Mouse (Mus musculus) kidney, postnatal 10 days (tissue): ENCODE measurements around the gene 6820408C15Rik.
A peak's percentile ranks its signal among the peaks of the same experiment; 100 is the strongest.
"Not testable (repeated sequence)": the region's sequence is repeated elsewhere in the genome, so short reads cannot be mapped to it uniquely, and the experiment has no call there.

Source experiments
- DNase-seq: peaks from one replicate; pipeline ENCODE4 v3.0.0; 2021; ENCODE audit warnings: mixed read lengths

Gene 6820408C15Rik

GRCm38 (mm10) chr2:152411471-152411870, 3.9 kb upstream of the 6820408C15Rik start:
- peak; percentile 34 for DNase-seq

GRCm38 (mm10) chr2:152412526-152413157, 2.7 kb upstream of the 6820408C15Rik start:
- peak; percentile 37 for DNase-seq

DNA sequence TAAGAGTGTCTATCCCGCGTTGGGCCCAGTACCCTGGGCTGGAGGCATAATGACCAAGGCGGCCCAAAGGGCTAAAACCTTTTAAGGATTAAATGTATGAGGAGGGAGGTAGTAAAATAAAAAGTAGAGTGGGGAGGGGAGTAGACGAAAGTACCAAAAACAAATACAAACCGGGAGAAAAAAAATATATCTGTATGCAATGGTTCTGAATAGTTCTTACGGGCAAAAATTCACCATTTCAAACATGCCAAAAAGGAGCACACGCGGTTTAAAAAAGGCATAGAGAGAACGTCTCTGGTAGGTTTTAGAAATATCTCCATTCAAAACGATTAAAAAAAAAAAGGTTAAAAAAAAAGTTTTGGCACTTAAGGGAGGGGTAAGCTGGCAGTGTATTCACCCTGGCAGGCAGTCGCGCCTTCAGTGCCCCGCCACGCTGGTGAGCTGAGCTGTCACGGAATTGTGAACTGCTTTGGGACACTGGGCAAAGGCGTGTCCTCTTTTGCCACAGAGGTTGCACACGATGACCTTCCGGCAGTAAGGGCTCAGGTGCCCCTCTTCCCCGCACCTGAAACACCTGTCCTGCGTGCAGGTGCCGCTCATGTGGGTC, 2.1 kb upstream of the 6820408C15Rik start:
- DNase-seq: peak; percentile 58

DNA sequence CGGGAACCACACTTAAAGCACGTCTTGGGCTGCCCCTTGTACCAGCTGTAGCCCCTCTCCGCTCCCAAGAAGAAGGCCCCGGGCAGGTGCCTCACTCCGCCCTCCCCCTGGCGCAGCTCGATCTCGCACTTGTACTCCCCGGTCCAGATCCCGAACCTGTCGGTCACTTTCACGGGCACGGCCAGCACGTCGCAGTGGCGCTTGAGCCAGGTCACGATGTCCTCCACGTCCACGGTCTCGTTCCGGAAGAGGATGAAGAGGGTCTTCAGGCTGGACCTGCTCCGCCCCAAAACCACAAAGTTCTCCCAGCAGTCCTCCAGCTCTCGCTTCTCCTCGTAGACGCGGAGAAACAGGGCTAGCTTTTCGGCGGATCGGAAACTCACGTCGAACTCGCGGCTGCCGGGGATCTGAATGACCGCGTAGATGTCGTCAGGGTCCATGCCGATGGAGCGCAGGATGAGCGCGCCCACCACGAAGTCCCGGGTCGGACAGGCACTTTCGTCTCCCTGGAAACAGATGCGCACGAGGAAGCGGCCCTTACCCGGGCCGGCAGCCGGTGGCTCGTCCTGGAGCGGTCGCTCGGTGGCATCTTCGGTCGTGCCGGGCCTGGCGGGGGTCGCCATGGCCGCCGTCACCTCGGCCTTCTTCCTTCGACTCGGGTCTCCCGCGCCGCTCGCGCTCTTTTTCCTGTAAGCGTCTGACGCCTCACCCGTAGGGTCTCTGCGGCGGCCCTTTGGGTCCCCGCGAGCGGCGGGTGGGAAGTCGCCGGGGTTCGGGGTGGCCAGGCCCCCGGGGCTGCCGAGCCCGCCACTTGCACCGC, 1.4 kb upstream of the 6820408C15Rik start:
- DNase-seq: peak; percentile 66

DNA sequence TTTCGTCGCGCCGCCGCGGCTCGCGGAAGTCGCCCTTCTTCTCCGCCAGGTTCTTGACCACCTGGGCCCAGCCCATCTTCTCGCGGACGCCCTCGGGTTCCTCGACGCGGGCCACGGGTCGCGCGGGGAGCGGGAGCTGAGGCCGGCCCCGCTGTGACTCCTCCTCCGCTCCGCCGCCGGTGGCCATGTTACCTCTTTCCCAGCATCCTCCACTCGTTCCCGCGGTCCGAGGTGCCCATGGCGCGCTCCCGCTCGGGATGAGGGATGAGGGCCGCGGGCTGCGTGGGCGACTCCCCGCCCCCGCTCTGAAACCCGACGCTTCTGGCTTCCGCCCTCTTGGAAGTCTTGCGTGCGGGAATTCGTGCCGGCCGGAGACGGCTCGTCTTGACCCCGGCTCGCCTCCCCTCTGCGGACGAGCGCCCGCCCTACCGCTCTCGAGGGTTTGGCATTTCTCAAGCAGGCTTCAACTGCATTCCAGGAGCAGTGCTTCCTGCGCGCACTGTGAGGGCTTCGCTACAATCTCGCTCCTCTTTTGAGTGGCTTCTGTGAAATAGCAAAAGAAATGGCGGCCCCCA, 709 bp upstream of the 6820408C15Rik start, which contains the start of gene Zcchc3:
TSS of gene Zcchc3 (minus strand) at position 437 of the 575 bp plus-strand sequence.
- DNase-seq: peak; percentile 95

GRCm38 (mm10) chr2:152415786-152416185, 399 bp downstream of the 6820408C15Rik start:
- no peak for DNase-seq

DNA sequence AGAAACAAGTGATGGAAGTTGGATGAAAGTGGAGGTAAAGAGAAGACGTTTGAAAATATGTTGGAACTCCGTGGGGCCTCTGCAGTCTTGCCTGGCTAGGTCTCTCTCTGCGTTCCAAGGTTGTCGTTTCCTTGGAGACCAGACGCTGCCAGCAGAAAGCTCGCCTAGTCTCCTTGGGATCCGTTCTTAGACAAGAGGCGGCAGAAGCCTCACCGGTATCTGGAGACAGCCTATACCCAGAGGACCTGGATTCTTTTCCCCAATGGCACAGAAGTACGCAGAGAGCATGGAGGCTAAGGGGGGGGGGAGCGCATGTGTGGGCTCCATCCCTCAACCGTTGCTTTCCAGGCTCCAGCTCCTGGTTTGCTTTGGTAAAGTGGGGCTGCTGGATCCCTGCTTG, 12.1 kb downstream of the 6820408C15Rik start:
- peak; percentile 45 for DNase-seq

DNA sequence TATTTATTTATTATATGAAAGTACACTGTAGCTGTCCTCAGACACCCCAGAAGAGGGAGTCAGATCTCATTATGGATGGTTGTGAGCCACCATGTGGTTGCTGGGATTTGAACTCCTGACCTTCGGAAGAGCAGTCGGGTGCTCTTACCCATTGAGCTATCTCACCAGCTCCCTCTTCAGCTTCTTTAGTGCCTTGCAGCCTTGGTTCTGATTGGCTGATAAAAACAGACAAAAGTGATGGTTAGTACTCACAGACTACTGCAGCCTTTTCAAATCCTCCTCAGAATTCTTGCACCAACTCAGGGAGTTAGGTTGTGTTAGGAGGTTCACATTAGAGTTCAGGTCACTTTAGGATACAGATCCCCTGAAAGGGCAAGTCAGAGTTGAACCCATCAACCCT, 13.1 kb downstream of the 6820408C15Rik start:
- DNase-seq: not testable (repeated sequence)

DNA sequence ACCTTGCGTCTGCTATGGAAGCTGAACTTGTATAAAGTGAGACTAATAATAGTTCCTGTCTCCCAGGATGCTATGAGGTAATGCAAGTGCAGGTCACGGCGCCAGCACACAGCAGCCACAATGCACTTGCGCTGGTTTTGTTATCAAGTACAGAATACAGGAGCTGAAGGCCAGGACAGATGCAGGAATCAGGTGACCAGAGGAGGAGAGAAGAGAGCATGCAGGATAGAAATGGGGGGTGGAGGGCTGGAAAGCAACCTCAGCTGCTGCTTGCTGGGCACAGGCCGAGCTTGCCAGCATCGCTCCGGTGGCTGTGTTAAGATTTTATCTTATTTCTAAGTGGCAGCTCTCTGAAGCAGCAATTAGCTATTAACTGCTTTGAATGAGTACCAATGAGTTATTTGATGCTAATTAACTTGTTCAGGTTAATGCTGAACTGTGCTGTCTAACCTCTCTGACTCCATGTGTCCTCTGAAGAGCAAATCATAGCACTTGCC, 21.1 kb downstream of the 6820408C15Rik start:
- DNase-seq: peak; percentile 58

GRCm38 (mm10) chr2:152436983-152437860, 21.8 kb downstream of the 6820408C15Rik start:
- peak; percentile 92 for DNase-seq

DNA sequence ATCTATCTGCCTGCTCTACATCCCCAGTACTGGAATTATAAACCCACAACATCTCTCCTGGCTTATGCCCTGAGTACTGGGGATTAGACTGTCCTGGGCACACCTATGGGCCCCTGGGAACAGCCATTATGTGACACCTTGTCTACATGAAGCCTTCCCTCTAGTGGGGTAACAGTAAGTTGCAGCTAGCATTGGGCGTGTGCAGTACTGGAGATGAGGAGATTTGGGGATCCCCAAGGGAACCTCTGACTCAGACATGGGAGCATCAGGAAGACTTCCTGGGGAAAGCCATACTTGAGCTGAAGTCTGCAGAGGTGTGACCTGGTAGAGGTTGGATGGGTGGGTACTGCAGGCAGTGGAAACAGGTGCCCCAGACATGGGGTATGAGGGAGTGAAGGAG, 23.6 kb downstream of the 6820408C15Rik start:
- DNase-seq: no peak

- DNase-seq: no peak
These were observed 24.4 kb downstream of the 6820408C15Rik start for GRCm38 (mm10) chr2:152439833-152440232.

GRCm38 (mm10) chr2:152442322-152442721, 26.9 kb downstream of the 6820408C15Rik start:
- DNase-seq: no peak

DNA sequence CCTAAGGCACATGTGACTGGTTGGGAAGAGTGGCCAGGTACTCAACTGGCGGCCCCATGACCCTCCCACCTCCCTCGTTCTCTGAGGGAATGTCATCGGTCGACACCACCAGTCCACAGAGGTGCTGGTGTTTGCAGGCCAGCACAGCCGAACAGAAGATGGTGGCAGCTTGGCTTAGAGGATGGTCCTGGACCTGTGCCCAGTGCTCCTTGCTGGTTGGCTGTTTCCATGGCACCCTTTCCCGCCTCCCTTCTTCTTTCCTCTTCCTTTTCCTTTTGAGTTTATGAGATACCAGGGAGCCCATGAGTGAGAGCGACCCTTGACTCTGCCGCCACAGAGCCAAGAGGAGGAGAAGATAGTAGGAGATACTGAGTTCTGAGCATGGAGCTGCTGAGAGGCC, 27.9 kb downstream of the 6820408C15Rik start:
- peak; percentile 27 for DNase-seq

DNA sequence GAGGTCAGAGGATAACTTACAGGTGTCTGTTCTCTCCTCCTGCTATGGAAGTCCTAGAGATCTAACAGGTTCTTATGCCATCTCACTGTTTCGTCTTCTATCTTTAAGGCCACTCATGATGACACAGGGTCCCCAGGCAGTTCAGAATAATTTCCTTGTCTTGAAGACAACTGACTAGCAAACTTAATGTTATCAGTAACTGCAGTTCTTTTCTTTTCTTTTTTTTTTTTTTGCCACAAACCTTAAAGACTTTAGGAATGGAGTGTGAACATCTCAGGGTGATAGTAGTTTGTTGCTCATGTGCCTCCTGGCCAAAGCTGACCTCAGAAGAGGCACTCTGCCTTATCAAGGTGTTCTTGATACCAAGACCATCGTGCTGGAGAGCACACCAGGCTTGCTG, 31.3 kb downstream of the 6820408C15Rik start:
- DNase-seq: no peak

- DNase-seq: no peak
These were observed 32.1 kb downstream of the 6820408C15Rik start for GRCm38 (mm10) chr2:152447461-152447860.

DNA sequence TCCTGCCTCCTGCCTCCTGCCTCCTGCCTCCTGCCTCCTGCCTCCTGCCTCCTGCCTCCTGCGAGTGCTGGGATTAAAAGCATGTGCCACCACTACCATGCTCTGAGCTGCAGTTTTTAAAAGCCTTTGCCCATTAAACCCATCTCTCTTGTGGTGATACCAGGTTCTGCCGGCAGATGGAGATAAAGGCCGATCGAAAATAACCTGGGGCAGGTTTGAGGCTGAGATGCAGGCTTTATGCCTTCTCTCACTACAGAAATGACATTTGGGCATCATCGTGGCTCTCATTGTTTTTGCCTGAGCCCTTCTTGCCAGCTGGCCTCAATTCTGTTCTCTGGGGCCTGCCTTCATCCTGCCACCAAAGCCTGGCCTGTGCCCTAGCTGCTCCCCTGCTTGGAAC, 34.9 kb downstream of the 6820408C15Rik start:
- peak; percentile 75 for DNase-seq

DNA sequence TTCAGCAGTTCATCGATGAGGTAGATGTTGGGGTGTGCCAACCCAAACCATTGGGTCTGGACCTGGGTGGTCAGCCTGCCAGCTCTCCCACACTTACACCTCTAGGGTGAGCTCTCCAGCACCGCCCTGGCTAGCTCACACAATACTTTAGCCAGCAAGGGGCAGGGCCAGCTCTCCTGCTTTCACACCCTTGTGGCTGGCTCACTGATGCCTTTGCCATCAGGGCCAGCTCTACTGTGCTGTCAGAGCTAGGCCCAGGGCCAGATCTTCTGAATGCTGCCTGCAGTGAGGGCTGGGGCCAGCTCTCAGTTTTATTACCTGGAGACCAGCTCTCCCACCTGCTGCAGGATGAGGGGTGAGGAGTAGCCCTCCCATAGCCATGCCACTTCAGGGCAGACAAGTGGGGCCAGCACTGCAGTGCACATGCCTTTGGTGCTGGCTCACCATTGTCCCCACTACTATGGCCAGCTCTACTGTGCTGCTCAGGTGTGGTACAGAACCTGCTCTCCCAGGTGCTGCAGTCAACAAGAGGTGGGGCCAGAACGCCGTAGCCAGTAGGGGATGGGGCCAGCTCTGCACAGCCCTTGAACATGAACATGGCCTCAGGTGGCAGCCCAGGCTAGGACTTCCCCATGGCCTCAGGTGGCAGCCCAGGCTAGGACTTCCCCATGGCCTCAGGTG, 36.9 kb downstream of the 6820408C15Rik start:
- DNase-seq: no peak

DNA sequence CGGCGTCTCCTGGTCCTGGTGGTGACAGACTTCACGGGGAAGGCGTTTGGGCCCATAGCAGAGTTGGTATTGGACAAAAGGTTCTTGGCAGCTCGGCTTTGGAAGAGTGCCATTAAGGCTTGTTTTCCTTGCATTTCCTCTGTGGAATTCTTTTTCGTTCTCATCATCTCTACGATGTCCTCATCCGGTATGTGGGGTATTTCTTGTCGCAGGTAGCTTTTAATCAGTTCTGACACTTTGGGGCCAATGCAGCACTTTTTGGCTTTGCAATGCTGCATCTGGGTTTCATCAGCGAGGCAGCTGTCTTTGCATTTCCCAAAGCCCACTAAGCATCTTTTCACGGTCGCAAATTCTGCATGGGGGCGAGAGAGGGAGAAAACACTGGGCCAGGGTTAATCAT, 43.9 kb downstream of the 6820408C15Rik start:
- no peak for DNase-seq

DNA sequence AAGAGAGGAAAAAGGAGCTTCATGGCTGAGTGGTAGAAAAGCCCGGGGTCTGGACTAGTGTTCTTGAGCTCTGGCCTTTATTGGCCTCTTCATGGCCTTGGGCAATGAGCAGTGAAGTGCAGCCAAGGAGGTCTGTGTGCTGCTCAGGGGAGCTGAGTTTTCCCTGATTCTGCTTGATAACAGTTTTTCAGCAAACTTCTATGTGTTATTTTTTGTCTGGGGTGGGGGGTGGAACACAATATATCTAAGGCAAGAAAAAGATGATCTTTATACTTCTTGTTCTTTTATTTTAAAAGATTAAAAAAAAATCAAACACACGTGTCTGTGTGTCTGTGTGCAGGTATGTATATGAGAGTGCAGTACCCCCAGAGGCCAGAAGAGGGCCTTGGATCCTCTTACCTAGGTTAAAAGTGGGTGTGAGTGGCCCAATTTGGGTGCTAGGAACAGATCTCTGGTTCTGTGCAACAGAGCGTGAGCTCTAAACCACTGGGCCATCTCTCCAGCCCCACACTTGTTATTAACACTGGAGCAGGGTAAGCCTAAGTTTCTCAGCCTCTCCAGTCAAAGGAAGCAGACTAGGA, 49.3 kb downstream of the 6820408C15Rik start, which contains the start of gene Defb23:
TSS of gene Defb23 (minus strand) at position 51 of the 581 bp plus-strand sequence.
- DNase-seq: no peak

GRCm38 (mm10) chr2:152470973-152471372, 55.6 kb downstream of the 6820408C15Rik start:
- DNase-seq: peak; percentile 71
